Mouse (Mus musculus) cerebellum, postnatal 10 days (tissue): ENCODE results near the gene Bcar3.

ENCODE experiments used
- DNase-seq, 2 experiments: peaks; one replicate each; pipeline ENCODE4 v3.0.0; 2021; ENCODE audit warnings: mixed read lengths in 2 of 2

The Bcar3 gene

GRCm38 (mm10) chr3:122483783-122484130, 189.8 kb downstream of the Bcar3 start:
- no peak for DNase-seq

DNA sequence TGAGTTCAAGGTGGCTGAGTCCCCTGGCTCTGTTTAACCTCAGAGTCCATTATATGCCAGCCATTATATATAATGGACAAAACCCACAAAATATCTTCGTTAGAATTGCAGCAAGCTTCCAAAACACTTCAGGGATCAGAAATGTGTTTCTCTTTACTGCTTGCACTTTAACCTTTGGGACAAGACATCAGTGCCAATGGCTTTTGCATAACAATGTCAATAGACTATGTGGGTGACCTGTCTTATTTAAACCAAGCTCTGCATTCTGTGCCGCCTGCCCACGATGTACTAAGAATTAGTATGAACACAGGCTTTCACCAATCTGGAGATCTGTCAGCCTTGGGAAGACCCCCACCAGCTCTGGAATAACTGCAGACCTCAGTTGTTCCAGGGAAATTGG, 190.4 kb downstream of the Bcar3 start:
- DNase-seq: no peak

DNA sequence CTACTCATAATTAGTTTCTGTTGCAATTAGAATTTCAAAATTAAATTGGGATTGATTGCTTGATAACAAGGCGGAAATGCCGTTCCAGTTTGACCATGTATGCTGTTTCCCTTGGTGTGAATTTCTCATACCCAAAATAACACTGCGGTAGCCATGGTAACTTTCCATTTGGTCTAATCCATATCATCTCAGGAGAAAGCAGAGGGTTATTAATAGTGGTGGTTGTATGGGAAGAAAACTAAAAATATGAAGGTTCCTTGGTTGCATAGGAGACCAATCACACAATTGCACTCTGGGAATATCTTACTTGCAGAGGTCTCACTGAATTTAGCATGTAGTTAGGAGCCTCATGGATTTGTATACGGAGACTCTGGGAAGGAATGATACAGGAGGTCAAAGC, 191.8 kb downstream of the Bcar3 start:
- no peak for DNase-seq

DNA sequence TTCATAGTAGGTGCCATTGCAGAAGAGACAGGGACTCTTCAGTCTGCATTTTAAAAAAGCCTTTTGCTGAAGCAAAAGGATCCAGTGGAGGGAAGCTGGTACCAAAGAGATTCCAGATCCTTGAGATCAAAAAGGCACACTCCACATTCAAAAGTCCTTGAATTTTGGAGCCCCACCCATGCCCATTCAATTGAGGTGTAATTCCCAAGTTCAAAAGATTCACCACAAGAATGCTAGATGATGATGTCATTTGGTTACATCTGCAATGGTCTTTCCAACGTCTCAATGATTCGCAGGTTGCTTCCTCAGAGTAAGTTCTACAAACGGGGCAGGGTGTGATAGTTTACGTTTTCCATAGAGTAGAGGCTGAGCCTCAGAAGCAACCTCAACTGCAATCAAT, 192.3 kb downstream of the Bcar3 start:
- DNase-seq: no peak

GRCm38 (mm10) chr3:122488051-122488754, 194.3 kb downstream of the Bcar3 start:
- no peak for DNase-seq

DNA sequence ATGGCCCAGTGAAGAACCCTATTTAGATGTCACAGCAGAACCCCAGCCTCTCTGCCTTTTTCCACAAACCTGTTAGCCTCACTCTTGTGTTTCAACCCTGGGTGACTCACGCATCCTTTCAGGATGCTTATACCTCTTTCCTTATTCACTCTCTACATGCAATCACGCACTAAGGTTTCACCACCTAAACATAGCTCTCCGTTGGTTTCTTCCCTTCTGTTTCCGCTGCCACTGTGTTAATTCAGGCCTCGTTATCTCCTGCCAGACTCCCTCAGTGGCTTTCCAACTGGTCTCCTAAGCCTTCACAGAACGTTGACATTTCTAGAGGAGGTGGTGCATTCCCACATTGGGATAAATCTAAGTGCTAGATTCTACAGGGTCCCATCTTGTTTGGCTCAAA, 196.6 kb downstream of the Bcar3 start:
- DNase-seq: no peak

DNA sequence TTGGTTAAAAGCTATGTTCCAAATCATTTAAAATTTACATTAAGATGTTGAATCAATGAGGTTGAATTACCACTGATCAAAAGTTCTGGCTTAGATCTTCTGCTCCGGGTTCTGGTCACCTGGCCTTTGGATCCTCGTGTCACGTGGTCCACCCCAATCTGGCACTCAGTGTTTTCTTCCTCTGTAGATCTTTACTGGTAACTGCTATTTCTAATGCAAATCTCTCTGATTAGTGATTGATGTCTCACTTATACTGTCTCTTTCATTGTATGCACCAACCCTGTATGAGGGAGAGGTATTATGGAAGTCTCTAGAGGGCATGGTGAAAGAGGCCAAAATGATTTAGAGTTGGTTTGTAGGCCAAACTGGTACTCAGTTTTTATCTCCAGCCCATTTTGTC, 198.1 kb downstream of the Bcar3 start:
- DNase-seq: no peak

DNA sequence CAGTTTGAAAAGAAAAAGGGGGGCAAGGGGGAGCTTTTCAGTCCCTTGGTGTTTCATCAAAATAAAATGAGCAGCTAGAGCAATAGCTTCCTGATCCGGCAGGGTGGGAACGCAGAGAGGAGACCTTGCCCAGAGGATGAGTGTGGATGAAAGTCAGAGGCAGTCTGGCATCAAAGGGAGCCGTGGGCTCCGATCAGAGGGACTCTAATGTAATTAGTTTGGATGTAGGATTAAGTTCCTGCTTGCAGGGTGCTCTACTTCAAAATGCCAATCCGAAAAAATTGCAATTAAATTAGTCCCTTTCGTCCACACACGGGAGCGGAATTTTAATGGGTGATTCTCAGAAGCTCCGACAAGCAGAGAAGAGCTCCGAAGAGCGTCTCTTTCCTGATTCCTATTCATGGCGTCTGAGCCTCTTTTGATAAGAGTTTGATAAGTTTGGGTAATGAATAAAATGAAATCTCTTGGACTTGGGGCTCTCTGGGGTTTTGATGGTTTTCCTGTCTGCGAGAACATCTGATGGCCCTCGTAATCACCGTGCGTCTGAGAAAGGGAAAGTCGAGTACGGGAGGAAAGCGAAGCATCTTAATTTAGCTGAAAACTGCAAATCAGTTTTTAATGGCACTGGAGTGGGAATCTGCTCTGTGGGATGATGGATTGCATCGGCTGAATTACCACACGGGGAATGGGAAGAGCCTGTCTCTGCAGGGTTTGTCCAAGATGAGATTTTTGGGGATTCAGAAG, 199.1 kb downstream of the Bcar3 start:
- no peak for DNase-seq

DNA sequence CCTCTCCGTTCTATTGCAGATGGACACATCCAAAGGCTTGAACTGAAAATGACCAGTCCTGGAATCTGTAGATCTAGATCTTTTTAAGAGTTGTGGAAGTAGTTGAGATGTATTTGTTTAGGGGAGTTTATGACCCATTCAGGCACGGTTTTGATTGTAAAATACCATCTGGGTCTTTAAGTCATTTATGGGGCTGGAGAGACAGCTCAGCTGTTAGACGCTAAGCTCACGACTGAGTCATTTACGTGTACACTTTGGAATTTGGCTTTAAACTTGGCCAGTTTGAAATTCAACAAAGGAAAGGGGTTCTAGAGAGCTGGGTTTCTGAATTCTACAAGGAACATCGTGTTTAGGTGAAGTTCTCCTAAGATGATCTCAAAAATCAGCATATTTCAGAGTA, 200.8 kb downstream of the Bcar3 start:
- no peak for DNase-seq

GRCm38 (mm10) chr3:122497871-122498270, 203.9 kb downstream of the Bcar3 start:
- DNase-seq: no peak

DNA sequence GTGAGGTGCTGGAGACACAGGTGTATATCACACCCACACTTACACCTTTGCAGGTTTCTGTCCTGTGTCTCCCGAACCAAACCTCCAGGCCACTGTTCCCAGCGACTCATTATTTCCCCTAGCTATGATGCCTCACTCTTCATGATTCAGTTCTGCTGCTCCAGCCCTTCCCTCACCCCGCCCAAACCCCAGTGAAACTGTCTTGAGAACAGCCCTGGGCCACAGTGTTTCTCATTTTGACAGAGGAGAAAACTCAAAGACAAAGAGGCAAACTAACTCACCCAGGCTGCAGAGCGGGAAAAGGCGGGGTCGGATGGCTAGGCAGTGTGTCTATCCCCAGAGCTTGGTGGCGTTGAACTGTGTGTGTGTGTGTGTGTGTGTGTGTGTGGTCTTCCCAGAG, 204.6 kb downstream of the Bcar3 start:
- no peak for DNase-seq

GRCm38 (mm10) chr3:122499647-122500046, 205.7 kb downstream of the Bcar3 start:
- DNase-seq: no peak

- no peak for DNase-seq
Measured at GRCm38 (mm10) chr3:122500929-122501328, 207.0 kb downstream of the Bcar3 start.

- DNase-seq: no peak
Measured at GRCm38 (mm10) chr3:122506343-122506916, 212.5 kb downstream of the Bcar3 start.

- no peak for DNase-seq
Measured at GRCm38 (mm10) chr3:122507826-122508225, 213.9 kb downstream of the Bcar3 start.

DNA sequence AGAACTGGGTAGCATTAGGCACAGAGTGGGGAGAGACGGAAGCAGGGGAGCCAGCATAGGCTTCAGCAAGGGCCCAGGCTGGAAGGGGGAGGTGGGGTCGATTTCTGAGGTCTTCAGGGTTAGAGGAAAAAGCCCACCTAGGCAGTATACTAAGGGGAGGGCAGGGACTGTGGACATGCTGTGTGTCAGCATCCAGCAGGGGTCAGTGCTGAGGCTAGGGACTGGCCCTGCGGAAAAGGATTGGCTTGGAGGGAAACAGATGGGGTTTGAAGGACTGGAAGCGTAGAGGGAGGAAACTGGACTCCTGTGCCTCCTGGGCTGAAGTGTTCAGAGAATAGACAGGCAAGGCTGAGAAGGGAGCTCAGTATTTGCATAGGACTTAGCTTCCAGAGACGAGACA, 215.1 kb downstream of the Bcar3 start:
- DNase-seq: peak; percentile 83 to 84

GRCm38 (mm10) chr3:122509534-122510239, 215.8 kb downstream of the Bcar3 start:
- peak in 1 of 2 experiments; percentile 33 for DNase-seq

DNA sequence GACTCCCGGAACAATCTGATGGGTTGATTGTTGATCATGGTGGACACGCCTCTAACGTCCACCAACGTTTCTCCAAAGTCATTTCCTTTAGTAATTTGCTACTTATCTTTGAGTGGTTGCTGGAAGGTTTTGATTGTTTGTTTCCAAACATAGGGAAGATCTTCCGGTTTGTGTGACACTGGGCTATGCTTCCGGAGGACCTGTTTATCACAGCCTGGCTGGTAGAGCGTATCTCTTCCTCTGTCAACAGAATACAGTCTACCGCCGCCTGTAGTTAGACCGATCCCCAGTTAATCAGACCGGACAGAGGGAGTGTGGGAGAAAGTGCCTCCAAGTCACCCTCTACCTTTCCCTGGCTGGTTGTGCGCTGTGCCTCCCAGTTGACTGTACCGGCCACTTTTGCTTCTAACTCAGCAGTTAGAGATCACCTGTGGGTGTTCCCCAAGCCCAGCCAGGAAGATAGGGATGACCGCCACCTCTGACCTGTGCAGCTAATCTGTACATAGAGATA, 216.4 kb downstream of the Bcar3 start:
- no peak for DNase-seq

GRCm38 (mm10) chr3:122510932-122511331, 217.0 kb downstream of the Bcar3 start:
- no peak for DNase-seq

- no peak for DNase-seq
Measured at GRCm38 (mm10) chr3:122511721-122512619, 218.0 kb downstream of the Bcar3 start.

DNA sequence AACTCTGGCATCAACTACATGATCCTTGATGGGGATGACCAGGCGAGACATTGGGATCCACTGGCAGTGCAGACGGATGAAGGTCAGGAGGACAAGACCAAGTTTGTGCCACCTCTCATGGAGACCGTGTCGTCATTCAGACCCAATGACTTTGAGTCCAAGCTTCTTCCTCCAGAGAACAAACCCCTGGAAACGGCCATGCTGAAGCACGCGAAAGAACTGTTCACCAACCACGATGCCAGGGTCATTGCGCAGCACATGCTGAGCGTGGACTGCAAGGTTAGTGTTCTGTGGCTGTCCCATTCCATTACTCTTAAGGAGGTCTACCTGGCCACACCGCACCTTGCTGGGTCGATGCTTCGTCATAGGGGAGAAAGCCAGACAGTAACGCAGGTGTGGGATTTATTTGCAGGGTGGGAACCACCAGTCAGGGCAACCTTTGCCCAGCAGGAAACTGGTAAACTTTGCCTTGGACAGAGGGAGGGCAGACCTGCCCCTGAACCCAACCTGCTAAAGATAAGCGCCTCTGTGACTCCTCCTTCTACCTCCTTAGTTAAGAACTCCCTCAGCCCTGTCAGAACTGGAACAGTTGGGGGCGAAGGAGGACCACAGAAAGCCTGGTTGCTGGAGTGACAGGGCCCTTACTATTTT, 218.9 kb downstream of the Bcar3 start:
- DNase-seq: no peak
